Mouse (Mus musculus): ENCODE data around the gene Cyp4v3. TPM values are rescaled to one million over a fixed set of nuclear protein-coding genes. Genes with fewer than 3 reads are reported as not detected.

The Cyp4v3 gene
- polyA plus RNA-seq, 1 experiment from 2014 or later, result 0.76 TPM

- Histone ChIP-seq H3K27ac (replicated peaks in 1 of 2; ENCODE audit: control insufficient read depth in 1 of 2, insufficient read depth in 1 of 2, low read depth in 2 of 2, low read length in 2 of 2) (no peak within 1 kb of the TSS), H3K4me1 (ENCODE audit: control insufficient read depth in 2 of 2, insufficient read depth in 2 of 2, low read length in 2 of 2) (no peaks in the 10 kb centered on the region), H3K4me3 (ENCODE audit: control insufficient read depth in 1 of 2, insufficient read depth in 1 of 2, low read depth in 1 of 2, low read length in 2 of 2) (no peak within 1 kb of the TSS), H3K4me2 (ENCODE audit: low read length) (no peak within 1 kb of the TSS), H3K9ac (ENCODE audit: low read length) (no peak within 1 kb of the TSS), H3K9me3 (ENCODE audit: control insufficient read depth, low read length) (no peaks in the 10 kb centered on the region), H3K27me3 (ENCODE audit: control insufficient read depth, insufficient read depth, low read length) (no peaks in the 10 kb centered on the region), H3K36me3 (ENCODE audit: control insufficient read depth, insufficient read depth, low read length) (no peaks in the 10 kb centered on the region)
- WGBS, result 68% methylated on average over 10 of the region's 10 CpGs
- no peak for ATAC-seq (ENCODE audit: insufficient number of reproducible peaks, insufficient read depth, low FRiP score, low read depth)
These were observed 71.1 kb downstream of the Cyp4v3 start, which contains the start of gene F11 for GRCm38 (mm10) chr8:45261920-45262319. TSS of gene F11 (minus strand) at chr8:45262031.

- Histone ChIP-seq H3K4me2 (ENCODE audit: low read length) (no peak overlapping the region), H3K9me3 (ENCODE audit: control insufficient read depth, low read length) (no peaks in the 10 kb centered on the region), H3K27me3 (ENCODE audit: control insufficient read depth, insufficient read depth, low read length) (no peaks in the 10 kb centered on the region), H3K4me1 (ENCODE audit: control insufficient read depth in 2 of 2, insufficient read depth in 2 of 2, low read length in 2 of 2) (no peaks in the 10 kb centered on the region), H3K27ac (replicated peaks in 1 of 2; ENCODE audit: control insufficient read depth in 1 of 2, insufficient read depth in 1 of 2, low read depth in 2 of 2, low read length in 2 of 2) (no peak overlapping the region), H3K4me3 (ENCODE audit: control insufficient read depth in 1 of 2, insufficient read depth in 1 of 2, low read depth in 1 of 2, low read length in 2 of 2) (no peak overlapping the region), H3K9ac (ENCODE audit: low read length) (no peak overlapping the region), H3K36me3 (ENCODE audit: control insufficient read depth, insufficient read depth, low read length) (no peaks in the 10 kb centered on the region)
- no peak for ATAC-seq (ENCODE audit: insufficient number of reproducible peaks, insufficient read depth, low FRiP score, low read depth)
- WGBS, result 76% methylated on average over 8 of the region's 8 CpGs
These were observed 74.6 kb downstream of the Cyp4v3 start for GRCm38 (mm10) chr8:45258421-45258820.

- Histone ChIP-seq H3K4me3 (ENCODE audit: control insufficient read depth in 1 of 2, insufficient read depth in 1 of 2, low read depth in 1 of 2, low read length in 2 of 2) (no peak overlapping the region), H3K27me3 (ENCODE audit: control insufficient read depth, insufficient read depth, low read length) (no peaks in the 10 kb centered on the region), H3K9ac (ENCODE audit: low read length) (no peak overlapping the region), H3K4me1 (ENCODE audit: control insufficient read depth in 2 of 2, insufficient read depth in 2 of 2, low read length in 2 of 2) (no peaks in the 10 kb centered on the region), H3K4me2 (ENCODE audit: low read length) (no peak overlapping the region), H3K9me3 (ENCODE audit: control insufficient read depth, low read length) (no peaks in the 10 kb centered on the region), H3K27ac (replicated peaks in 1 of 2; ENCODE audit: control insufficient read depth in 1 of 2, insufficient read depth in 1 of 2, low read depth in 2 of 2, low read length in 2 of 2) (no peak overlapping the region), H3K36me3 (ENCODE audit: control insufficient read depth, insufficient read depth, low read length) (no peaks in the 10 kb centered on the region)
- 79% methylated on average over 12 of the region's 12 CpGs for WGBS
- no peak for ATAC-seq (ENCODE audit: insufficient number of reproducible peaks, insufficient read depth, low FRiP score, low read depth)
These were observed 78.0 kb downstream of the Cyp4v3 start for GRCm38 (mm10) chr8:45255040-45255439.

Other genes with a start within 250 kb of the Cyp4v3 start
- not detected in 2 replicates for gene F11, start 71.2 kb downstream of the Cyp4v3 start, polyA plus RNA-seq (2014; fragmentation: Nextera tagmentation; extraction: Ambion mirVana)
- gene Klkb1, start 38.4 kb downstream of the Cyp4v3 start, polyA plus RNA-seq (2014; fragmentation: Nextera tagmentation; extraction: Ambion mirVana), result not detected in 2 replicates
- gene Gm45753, start 24.8 kb downstream of the Cyp4v3 start, polyA plus RNA-seq (2014; fragmentation: Nextera tagmentation; extraction: Ambion mirVana), result not detected in 2 replicates
- 3.6 and 4.2 TPM in 2 replicates for gene Fam149a, start 49.1 kb upstream of the Cyp4v3 start, polyA plus RNA-seq (2014; fragmentation: Nextera tagmentation; extraction: Ambion mirVana)
- gene Tlr3, start 77.9 kb upstream of the Cyp4v3 start, polyA plus RNA-seq (2014; fragmentation: Nextera tagmentation; extraction: Ambion mirVana), result 3.0 and 3.3 TPM in 2 replicates
- 476 and 526 TPM in 2 replicates for gene Sorbs2, start 174.6 kb upstream of the Cyp4v3 start, polyA plus RNA-seq (2014; fragmentation: Nextera tagmentation; extraction: Ambion mirVana)

Data from heart, embryonic 14.5 days (tissue).